Comparison of ENCODE assay signal across 9 mouse cellular contexts in genomic region chr19:17355361-17355760, GRCm38 (mm10). TPM values are rescaled to one million over a fixed set of nuclear protein-coding genes. Genes with fewer than 3 reads are reported as not detected.
DNase-seq lines count a peak whose midpoint lies in the region; ATAC-seq and TF ChIP-seq lines count a peak whose summit lies in the region.
"Had no signal": no experiment of that assay in that cellular context is flagged by ENCODE, and none has a peak within 500 bp of the region (broad histone marks: within the 10 kb centered on the region; RNA-seq: fewer than 3 reads in every experiment).

No protein-coding gene starts in this region.

- H3K4me3 ChIP-seq in kidney, adult 2 months (ENCODE audit: insufficient read depth, low read depth, low read length) = peak overlapping the region; percentile 15; the same call in 1 of the 2 replicates
- H3K4me3 ChIP-seq in bone marrow, adult 2 months (replicated peaks; ENCODE audit: control insufficient read depth, low read depth, low read length) = peak overlapping the region; percentile 88
- peak overlapping the region; percentile 59; the same call in 1 of the 2 replicates for H3K4me3 ChIP-seq in heart, postnatal 0 days (ENCODE audit: low read depth, low read length)
- peak overlapping the region; percentile 41; the same call in 1 of the 2 replicates for H3K4me3 ChIP-seq in neural tube, embryonic 13.5 days
- H3K4me3 ChIP-seq in forebrain, postnatal 0 days (ENCODE audit: low read depth, low read length) = no peak overlapping the region

- no peaks in the 10 kb centered on the region for H3K9me3 ChIP-seq in heart, postnatal 0 days (replicated peaks; ENCODE audit: control insufficient read depth, low read length)
- H3K9me3 ChIP-seq in neural tube, embryonic 13.5 days = no peaks in the 10 kb centered on the region
- no peaks in the 10 kb centered on the region for H3K9me3 ChIP-seq in forebrain, postnatal 0 days (ENCODE audit: low read length)

- no peak for TF ChIP-seq CTCF in kidney, adult 2 months (conservative IDR thresholded peaks at IDR 0.05; ENCODE audit: insufficient read depth, insufficient read length, low read depth, low read length)
- no peak for TF ChIP-seq CTCF in bone marrow, adult 2 months (IDR thresholded peaks at IDR 0.05; ENCODE audit: control insufficient read depth, insufficient read depth, low read length)
- TF ChIP-seq CTCF in heart, postnatal 0 days (IDR thresholded peaks at IDR 0.05; ENCODE audit: low read depth) = no peak
- no peak for TF ChIP-seq CTCF in forebrain, postnatal 0 days (IDR thresholded peaks at IDR 0.05; ENCODE audit: low read depth)

- no peak for TF ChIP-seq EP300 in heart, postnatal 0 days (IDR thresholded peaks at IDR 0.05; ENCODE audit: low read depth)

- no peak for TF ChIP-seq POLR2A in kidney, adult 2 months (IDR thresholded peaks at IDR 0.05; ENCODE audit: low read depth, low read length)
- TF ChIP-seq POLR2A in bone marrow, adult 2 months (IDR thresholded peaks at IDR 0.05; ENCODE audit: borderline replicate concordance, control insufficient read depth, low read depth, low read length) = no peak

- no peaks in the 10 kb centered on the region for H3K27me3 ChIP-seq in kidney, adult 2 months (replicated peaks; ENCODE audit: control insufficient read depth, insufficient read depth, low read length)
- 0 out of 2 replicates have a peak, but pooled peaks cover 3% of the 10 kb centered on the region for H3K27me3 ChIP-seq in heart, postnatal 0 days (ENCODE audit: control insufficient read depth, insufficient read depth, low read length)
- peaks cover 29% of the 10 kb centered on the region for H3K27me3 ChIP-seq in neural tube, embryonic 13.5 days
- peaks cover 13% of the 10 kb centered on the region; the same call in 1 of the 2 replicates for H3K27me3 ChIP-seq in forebrain, postnatal 0 days (ENCODE audit: insufficient read depth, low read length)

- peaks cover 10% of the 10 kb centered on the region; the same call in 1 of the 2 replicates for H3K4me1 ChIP-seq in kidney, adult 2 months (ENCODE audit: control insufficient read depth, insufficient read depth, low read length)
- H3K4me1 ChIP-seq in bone marrow, adult 2 months (ENCODE audit: control insufficient read depth, insufficient read depth, low read length) = peaks cover 2% of the 10 kb centered on the region; the same call in 1 of the 2 replicates
- peaks cover 25% of the 10 kb centered on the region for H3K4me1 ChIP-seq in heart, postnatal 0 days (ENCODE audit: control insufficient read depth, insufficient read depth)
- H3K4me1 ChIP-seq in neural tube, embryonic 13.5 days (replicated peaks) = peaks cover 9% of the 10 kb centered on the region
- 0 out of 2 replicates have a peak, but pooled peaks cover 3% of the 10 kb centered on the region for H3K4me1 ChIP-seq in forebrain, postnatal 0 days (ENCODE audit: insufficient read depth)

- H3K27ac ChIP-seq in kidney, adult 2 months (ENCODE audit: insufficient read depth, low read depth, low read length) = no peak overlapping the region
- H3K27ac ChIP-seq in bone marrow, adult 2 months (ENCODE audit: control insufficient read depth, insufficient read depth, low read depth, low read length, poor library complexity) = peak overlapping the region; percentile 28; the same call in 1 of the 2 replicates
- H3K27ac ChIP-seq in heart, postnatal 0 days (ENCODE audit: low read depth) = no peak overlapping the region
- no peak overlapping the region for H3K27ac ChIP-seq in neural tube, embryonic 13.5 days (replicated peaks)
- H3K27ac ChIP-seq in forebrain, postnatal 0 days (ENCODE audit: low read depth, low read length) = no peak overlapping the region

- no peak for ATAC-seq in heart, postnatal 0 days (ENCODE audit: insufficient read depth, low read depth)
- no peak for ATAC-seq in neural tube, embryonic 13.5 days (ENCODE audit: low read depth)
- no peak for ATAC-seq in forebrain, postnatal 0 days

- peak overlapping the region; percentile 93 for H3K4me2 ChIP-seq in heart, postnatal 0 days (ENCODE audit: low read depth, low read length)
- H3K4me2 ChIP-seq in neural tube, embryonic 13.5 days = peak overlapping the region; percentile 72
- H3K4me2 ChIP-seq in forebrain, postnatal 0 days (ENCODE audit: low read depth) = no peak overlapping the region

- DNase-seq in kidney, adult 2 months = no peak
- no peak for DNase-seq in kidney, adult 8-10 months
- no peak for DNase-seq in heart, postnatal 0 days (ENCODE audit: low spot score)
- no peak for DNase-seq in layer of hippocampus, adult 11-12 months (ENCODE audit: low spot score)
- no peak for DNase-seq in forebrain, postnatal 0 days
- DNase-seq in right cerebral cortex, postnatal 25 days = no peak
- DNase-seq: kidney, postnatal 25 days had no signal

- WGBS in kidney, adult 2 months = 35% methylated on average over 4 of the region's 4 CpGs
- 5% methylated on average over 4 of the region's 4 CpGs for WGBS in bone marrow, adult 2 months
- WGBS in heart, postnatal 0 days = 22% methylated on average over 4 of the region's 4 CpGs
- WGBS in neural tube, embryonic 13.5 days = 46% methylated on average over 4 of the region's 4 CpGs
- WGBS in forebrain, postnatal 0 days = 56% methylated on average over 4 of the region's 4 CpGs

- peaks cover 2% of the 10 kb centered on the region; the same call in 1 of the 2 replicates for H3K36me3 ChIP-seq in kidney, adult 2 months (ENCODE audit: control insufficient read depth, insufficient read depth, low read length)
- no peaks in the 10 kb centered on the region for H3K36me3 ChIP-seq in heart, postnatal 0 days (replicated peaks; ENCODE audit: control insufficient read depth, insufficient read depth, low read length)
- H3K36me3 ChIP-seq in neural tube, embryonic 13.5 days = no peaks in the 10 kb centered on the region
- no peaks in the 10 kb centered on the region for H3K36me3 ChIP-seq in forebrain, postnatal 0 days (ENCODE audit: insufficient read depth)

- no peak overlapping the region for H3K9ac ChIP-seq in heart, postnatal 0 days (replicated peaks; ENCODE audit: low read depth, low read length)
- no peak overlapping the region for H3K9ac ChIP-seq in neural tube, embryonic 13.5 days
- H3K9ac ChIP-seq in forebrain, postnatal 0 days = no peak overlapping the region

RNA-seq across cellular contexts. Expression of gene Gcnt1, which starts 17.3 kb away (rescaled TPM):
- 158 and 176 TPM in 2 replicates for polyA plus RNA-seq in kidney, adult 2 months (2012; rRNA removed)
- polyA plus RNA-seq in bone marrow, adult 2 months (2011; ENCODE audit: insufficient read depth, insufficient read length, low replicate concordance, missing spikeins) = 26.3 and 26.6 TPM in 2 replicates
- total RNA-seq in heart, postnatal 0 days (2014; rRNA removed; ENCODE audit: low replicate concordance) = 4.3 and 9.9 TPM in 2 replicates
- 2.5 and 3.2 TPM in 2 replicates for polyA plus RNA-seq in heart, postnatal 0 days (2015; fragmentation: Nextera tagmentation; extraction: Ambion mirVana)
- 1.5 and 1.8 TPM in 2 replicates for polyA plus RNA-seq in neural tube, embryonic 13.5 days (2015; fragmentation: Nextera tagmentation; extraction: Ambion mirVana)
- total RNA-seq in forebrain, postnatal 0 days (2014; rRNA removed) = 2.6 and 2.7 TPM in 2 replicates
- polyA plus RNA-seq in forebrain, postnatal 0 days (2015; fragmentation: Nextera tagmentation; extraction: Ambion mirVana) = 0.83 and 0.84 TPM in 2 replicates

RNA-seq across cellular contexts. Expression of gene Rfk, which starts 38.5 kb away (rescaled TPM):
- polyA plus RNA-seq in kidney, adult 2 months (2012; rRNA removed) = 88.3 and 98.3 TPM in 2 replicates
- polyA plus RNA-seq in bone marrow, adult 2 months (2011; ENCODE audit: insufficient read depth, insufficient read length, low replicate concordance, missing spikeins) = 13.4 and 14.9 TPM in 2 replicates
- total RNA-seq in heart, postnatal 0 days (2014; rRNA removed; ENCODE audit: low replicate concordance) = 51.0 and 59.2 TPM in 2 replicates
- 66.2 and 68.4 TPM in 2 replicates for polyA plus RNA-seq in heart, postnatal 0 days (2015; fragmentation: Nextera tagmentation; extraction: Ambion mirVana)
- polyA plus RNA-seq in neural tube, embryonic 13.5 days (2015; fragmentation: Nextera tagmentation; extraction: Ambion mirVana) = 93.3 and 93.4 TPM in 2 replicates
- total RNA-seq in forebrain, postnatal 0 days (2014; rRNA removed) = 41.7 and 51.8 TPM in 2 replicates
- polyA plus RNA-seq in forebrain, postnatal 0 days (2015; fragmentation: Nextera tagmentation; extraction: Ambion mirVana) = 56.2 and 83.1 TPM in 2 replicates
